Mouse (Mus musculus) mouse embryonic stem cell (cell line): ENCODE data around the gene Zc3hc1.

Source experiments
- in situ Hi-C, 2 experiments: fragments of 300-500 bp; cut with MboI; formaldehyde crosslinking; loops; 1 replicate in 1 of 2; 3 replicates in 1 of 2; pipeline ENCODE4 v1.14.3; 2019 to 2020; ENCODE audit warnings: low sequenced_read_pairs in 2 of 2, low pct_unique_long_range_greater_than_20kb in 1 of 2, mixed read lengths in 1 of 2; ENCODE audit not compliant: unreplicated experiment in 1 of 2

Gene Zc3hc1

DNA sequence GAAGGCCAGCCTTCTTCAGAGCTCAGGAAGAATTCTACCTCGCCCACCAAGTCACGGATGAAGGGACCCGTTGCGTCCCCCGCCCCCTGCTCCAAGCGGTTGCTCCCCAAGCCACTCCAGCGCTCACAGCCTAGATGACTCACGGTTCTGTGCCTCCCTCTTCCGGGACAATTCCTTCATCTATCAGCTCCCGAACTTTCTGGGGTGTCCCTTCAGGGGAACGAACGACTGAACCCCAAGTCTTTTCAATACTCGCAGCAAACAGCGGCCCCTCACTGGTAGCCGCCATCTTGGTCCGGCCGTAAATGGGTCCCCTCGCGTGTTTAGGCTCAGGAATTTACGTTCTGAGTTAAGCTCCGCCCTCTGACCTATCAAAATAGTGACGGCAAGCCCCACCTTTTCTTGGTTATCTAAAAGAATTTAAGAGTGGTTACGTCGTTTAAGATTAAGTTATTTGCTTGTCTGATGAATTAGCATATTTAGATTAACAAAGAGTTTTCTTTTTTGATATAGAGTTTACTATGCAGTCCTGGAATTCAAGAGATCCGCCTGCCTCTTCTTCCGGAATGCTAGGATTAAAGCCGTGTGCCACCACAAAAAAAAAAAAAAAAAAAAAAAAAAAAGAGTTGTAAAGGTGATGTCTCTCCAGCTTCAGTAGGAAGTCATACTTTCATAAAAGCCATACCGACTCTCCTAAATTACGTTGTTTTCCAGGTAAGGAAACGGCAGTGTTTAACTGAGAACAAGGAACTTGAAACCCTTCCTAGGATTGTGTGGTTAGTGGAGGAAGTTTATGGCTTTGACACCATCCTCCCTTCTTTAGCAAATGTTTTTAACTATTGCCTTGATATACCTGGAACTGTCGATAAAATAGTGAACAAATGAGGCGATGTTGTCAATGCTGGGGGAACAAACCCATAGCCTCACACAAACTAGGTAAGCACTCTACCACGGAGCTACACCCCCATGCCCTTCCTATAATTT is at the start of gene Zc3hc1:
Gene Zc3hc1, minus strand, starts transcription at position 315 of the 984 bp plus-strand sequence.
- in situ Hi-C loops, result no loop called here

- in situ Hi-C loops, result no loop called here
Measured at GRCm38 (mm10) chr6:30439576-30439975, 48.7 kb upstream of the Zc3hc1 start.

DNA sequence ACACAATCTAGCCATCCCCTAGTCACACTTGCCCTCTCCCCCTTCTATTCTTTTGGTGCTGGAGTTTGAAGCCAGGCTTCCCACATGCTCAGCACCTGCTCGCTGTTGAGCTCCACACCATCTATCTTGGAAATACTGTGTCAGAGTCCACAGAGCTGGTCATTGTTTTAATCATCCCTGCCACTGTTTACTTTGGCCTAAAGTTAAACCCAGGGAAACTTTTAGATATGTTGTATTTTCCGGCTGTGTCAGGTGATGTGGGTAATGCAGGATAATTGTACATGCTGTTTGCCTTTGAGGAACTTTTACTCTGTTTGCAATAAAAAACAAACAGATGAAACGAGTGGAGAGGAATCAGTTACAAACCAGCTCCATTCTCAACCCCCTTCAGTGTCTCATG is 46.2 kb upstream of the Zc3hc1 start:
- in situ Hi-C loops, result no loop called here

DNA sequence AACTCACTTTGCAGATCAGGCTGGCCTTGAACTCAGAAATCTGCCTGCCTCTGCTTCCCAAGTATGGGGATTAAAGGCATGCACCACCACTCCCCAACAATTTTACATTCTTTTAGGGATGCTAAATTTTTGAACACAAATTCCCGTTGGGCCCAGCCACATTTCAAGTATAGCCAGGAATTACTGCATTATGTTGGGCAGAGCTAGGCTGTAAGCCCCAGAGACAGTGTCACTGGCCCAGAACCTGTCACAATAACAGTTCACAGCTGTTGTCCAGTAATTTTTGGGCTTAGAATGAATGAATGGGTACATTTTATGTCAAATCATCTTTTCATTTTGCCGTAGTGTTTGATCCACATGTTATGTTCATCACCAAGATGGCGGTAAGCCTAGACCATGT is 45.6 kb upstream of the Zc3hc1 start:
- in situ Hi-C loops, result no loop called here

DNA sequence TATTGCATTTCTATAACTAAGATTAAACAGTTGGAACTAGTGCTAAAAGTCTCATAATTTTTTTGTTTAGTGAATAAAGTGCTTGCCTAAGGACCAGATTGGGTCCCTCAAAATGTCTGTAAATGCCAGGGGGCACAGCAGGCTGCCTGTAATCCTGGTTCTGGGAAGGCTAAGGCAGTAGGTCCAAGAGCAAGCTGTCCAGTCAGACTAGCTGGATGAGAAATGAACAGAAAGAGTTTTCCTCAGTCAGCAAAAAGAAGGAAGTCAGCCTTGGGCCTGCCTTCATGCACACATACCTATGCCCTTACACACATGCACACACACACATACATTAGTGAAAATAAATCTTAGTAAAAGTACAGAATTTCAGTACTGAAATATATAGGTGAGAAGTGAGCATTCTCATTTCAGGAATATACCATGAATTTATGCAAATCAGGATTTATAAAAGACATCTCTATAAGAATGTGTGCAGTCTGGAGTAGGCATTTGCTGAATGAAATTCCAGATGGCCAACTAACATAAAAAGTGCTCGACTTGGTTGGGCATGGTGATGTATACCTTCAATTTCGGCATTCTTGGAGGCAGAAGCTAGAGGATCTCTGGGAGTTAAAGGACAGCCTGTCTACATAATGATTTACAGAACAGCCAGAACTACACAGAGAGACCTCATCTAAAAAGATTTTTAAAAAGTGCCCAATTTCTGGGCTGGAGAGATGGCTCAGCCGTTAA is 41.8 kb upstream of the Zc3hc1 start:
- in situ Hi-C loops, result no loop called here

GRCm38 (mm10) chr6:30416801-30417200 is 26.0 kb upstream of the Zc3hc1 start:
- in situ Hi-C loops, result loop anchor here in 1 of 2 experiments (25.0 kb wide), 1 partner anchor 570 kb away; no protein-coding TSS in a partner anchor

- in situ Hi-C loops, result loop anchor here in 1 of 2 experiments (25.0 kb wide), 1 partner anchor 571 kb away; no protein-coding TSS in a partner anchor
Measured at GRCm38 (mm10) chr6:30416126-30416525, 25.3 kb upstream of the Zc3hc1 start.

GRCm38 (mm10) chr6:30411311-30411710 is 20.5 kb upstream of the Zc3hc1 start:
- in situ Hi-C loops, result loop anchor here in 1 of 2 experiments (25.0 kb wide), 1 partner anchor 576 kb away; no protein-coding TSS in a partner anchor

DNA sequence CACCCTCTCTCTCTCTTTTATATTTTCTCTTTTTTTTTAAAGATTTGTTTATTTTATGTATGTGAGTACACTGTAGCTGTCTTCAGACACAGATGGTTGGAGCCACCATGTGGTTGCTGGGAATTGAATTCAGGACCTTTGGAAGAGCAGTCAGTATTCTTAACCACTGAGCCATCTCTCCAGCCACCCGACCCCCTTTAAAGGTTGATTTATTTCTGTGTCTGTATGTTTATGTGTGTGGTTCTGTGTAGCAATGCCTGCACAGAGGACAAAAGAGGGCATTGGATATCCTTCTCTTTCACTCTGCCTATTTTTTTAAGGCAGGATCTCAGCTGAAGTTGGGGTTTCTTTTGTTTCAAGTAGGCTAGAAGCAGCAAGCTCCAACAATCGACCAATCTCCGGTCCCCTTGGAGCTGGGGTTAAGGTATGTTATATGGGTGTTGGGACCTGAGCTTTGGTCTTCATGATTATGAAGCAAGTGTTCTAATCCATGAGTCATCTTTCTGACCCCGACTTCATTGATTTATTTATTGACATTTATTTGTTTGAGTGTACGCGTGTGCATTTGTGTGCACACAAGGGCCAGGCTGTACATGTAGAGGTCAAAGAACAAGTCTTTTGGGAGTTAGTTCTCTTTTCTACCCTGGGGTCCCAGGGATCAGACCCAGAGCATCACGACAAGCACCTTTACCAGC is 18.7 kb upstream of the Zc3hc1 start:
- in situ Hi-C loops, result loop anchor here in 1 of 2 experiments (25.0 kb wide), 1 partner anchor 578 kb away; no protein-coding TSS in a partner anchor

- in situ Hi-C loops, result loop anchor here in 1 of 2 experiments (25.0 kb wide), 1 partner anchor 579 kb away; no protein-coding TSS in a partner anchor
Measured at GRCm38 (mm10) chr6:30408276-30408675, 17.4 kb upstream of the Zc3hc1 start.

- in situ Hi-C loops, result loop anchor here in 1 of 2 experiments (25.0 kb wide), 1 partner anchor 583 kb away; no protein-coding TSS in a partner anchor
Measured at GRCm38 (mm10) chr6:30404671-30405070, 13.8 kb upstream of the Zc3hc1 start.

GRCm38 (mm10) chr6:30403465-30403864 is 12.6 kb upstream of the Zc3hc1 start:
- in situ Hi-C loops, result loop anchor here in 1 of 2 experiments (25.0 kb wide), 1 partner anchor 584 kb away; no protein-coding TSS in a partner anchor

DNA sequence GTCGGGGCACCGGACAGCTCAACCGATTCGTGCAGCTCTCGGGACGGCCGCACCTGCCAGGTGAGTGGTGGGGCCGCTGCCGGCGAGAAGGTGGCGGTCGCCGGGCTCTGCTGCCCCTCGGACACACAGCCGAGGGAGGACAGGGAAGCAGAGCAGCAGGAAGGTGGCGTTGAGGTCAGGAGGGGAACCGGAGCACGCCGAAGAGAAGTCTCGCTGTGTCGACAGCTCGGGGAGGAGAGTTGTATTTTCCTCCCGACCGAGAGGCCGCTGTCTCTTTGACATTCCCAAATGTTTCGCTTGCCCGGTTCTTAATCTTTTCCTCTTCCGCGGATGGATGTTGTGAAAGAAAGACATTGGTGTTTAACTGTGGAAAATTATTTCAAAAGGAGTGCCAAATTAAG is 11.3 kb upstream of the Zc3hc1 start:
- in situ Hi-C loops, result loop anchor here in 1 of 2 experiments (25.0 kb wide), 1 partner anchor 585 kb away; no protein-coding TSS in a partner anchor

DNA sequence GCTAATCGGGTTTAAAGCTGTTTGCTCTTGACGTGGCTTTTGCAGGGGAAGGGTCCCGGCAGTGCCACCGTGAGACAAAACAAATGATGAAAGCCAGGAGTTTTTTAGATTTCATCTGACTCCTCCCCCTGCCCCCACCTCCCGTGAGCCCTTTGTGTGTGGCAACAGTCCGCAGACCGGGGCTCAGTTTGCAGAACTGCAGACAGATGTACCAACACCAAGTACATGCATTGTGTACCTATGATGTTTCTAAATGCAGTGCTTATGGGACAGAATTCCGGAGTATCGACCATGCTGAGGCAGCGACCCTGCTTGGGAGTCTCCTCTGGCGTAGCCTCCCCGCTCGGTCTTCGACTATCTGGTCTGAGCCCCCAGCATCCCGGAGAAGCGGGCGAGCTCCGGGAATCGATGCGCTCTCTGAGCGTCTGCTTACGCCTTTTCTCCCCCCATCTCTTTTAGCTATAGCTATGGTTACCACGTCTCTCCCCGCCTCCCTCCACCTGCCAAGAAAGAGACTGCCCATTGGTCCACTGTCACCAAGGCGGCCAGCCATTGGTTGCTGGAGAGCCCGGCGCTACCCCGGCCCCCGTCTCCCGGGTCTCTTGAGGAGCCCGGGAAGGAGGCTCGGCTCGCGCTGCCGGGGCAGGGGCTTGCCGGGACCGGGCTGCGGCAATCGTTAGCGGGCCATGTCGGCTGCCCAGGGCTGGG is 10.6 kb upstream of the Zc3hc1 start, which contains the start of gene Klhdc10:
Gene Klhdc10, plus strand, starts transcription at position 561 of the 708 bp plus-strand sequence.
- in situ Hi-C loops, result loop anchor here in 1 of 2 experiments (25.0 kb wide), 1 partner anchor 586 kb away; no protein-coding TSS in a partner anchor

GRCm38 (mm10) chr6:30400716-30401115 is 9.9 kb upstream of the Zc3hc1 start:
- in situ Hi-C loops, result loop anchor here in 1 of 2 experiments (25.0 kb wide), 1 partner anchor 587 kb away; no protein-coding TSS in a partner anchor

DNA sequence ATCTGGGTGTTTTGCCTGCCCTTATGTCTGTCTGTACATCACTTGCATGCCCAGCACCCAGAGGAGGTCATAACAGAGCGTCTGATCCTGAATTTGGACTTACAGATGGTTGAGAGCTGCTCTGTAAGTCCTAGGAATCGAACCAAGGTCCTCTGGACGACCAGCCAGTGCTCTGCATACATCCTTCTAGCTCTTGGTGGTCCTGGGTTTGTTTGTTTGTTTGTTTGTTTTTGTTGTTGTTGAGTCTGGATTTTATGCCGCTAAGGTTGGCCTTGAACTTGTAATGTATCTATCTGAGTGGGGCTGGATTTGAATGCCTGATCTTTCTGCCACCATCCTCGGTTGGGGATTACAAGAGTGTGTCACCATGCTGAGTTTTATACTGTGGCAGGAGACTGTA is 9.3 kb upstream of the Zc3hc1 start:
- in situ Hi-C loops, result loop anchor here in 1 of 2 experiments (25.0 kb wide), 1 partner anchor 587 kb away; no protein-coding TSS in a partner anchor

DNA sequence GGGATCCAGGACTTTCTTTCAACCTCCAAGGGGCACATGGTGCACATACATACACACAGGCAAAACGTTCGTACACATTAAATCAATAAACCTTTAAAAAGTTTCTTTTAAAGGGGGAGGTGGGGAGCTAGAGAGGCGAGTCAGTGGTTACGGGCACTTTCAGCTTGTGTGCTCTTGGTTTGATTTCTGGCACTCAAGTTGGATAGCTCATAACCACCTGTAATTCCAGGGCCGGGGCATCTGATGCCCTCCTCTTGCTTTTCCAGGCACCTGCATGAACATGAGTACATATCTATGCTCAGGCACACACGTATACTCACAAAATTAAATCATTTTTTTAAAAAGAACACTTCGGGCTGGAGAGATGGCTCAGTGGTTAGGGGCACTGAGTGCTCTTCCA is 1.2 kb upstream of the Zc3hc1 start:
- in situ Hi-C loops, result no loop called here
